Mouse (Mus musculus) liver, embryonic 13.5 days (tissue): Measurements from ENCODE around the gene Rnaset2a. TPM values are rescaled to one million over a fixed set of nuclear protein-coding genes. Genes with fewer than 3 reads are reported as not detected.
"Not testable (repeated sequence)": the region's sequence is repeated elsewhere in the genome, so short reads cannot be mapped to it uniquely, and the experiment has no call there.

ENCODE experiments used
- ATAC-seq: fragments of 200-750 bp; cut with Nextera tagmentation; 2 replicates; pipeline ENCODE4 v1.8.0; 2017; ENCODE audit warnings: low read depth, mild to moderate bottlenecking, moderate number of reproducible peaks, moderate library complexity
- DNase-seq: peaks from one replicate; pipeline ENCODE4 v3.0.0; 2022
- H3K27ac ChIP-seq: fragments of 300-500 bp; sonication (generic); 2 replicates; pipeline ENCODE4 v1.5.1; 2015; ENCODE audit warnings: moderate library complexity, mild to moderate bottlenecking, inconsistent platforms
- H3K27me3 ChIP-seq: fragments of 300-500 bp; sonication (generic); 2 replicates; pipeline ENCODE4 v1.6.1; 2015; ENCODE audit warnings: mild to moderate bottlenecking, inconsistent platforms
- H3K36me3 ChIP-seq: fragments of 300-500 bp; sonication (generic); 2 replicates; pipeline ENCODE4 v1.6.1; 2015; ENCODE audit warnings: mild to moderate bottlenecking, inconsistent platforms
- H3K4me1 ChIP-seq: fragments of 300-500 bp; sonication (generic); replicated peaks from 2 replicates; pipeline ENCODE4 v1.6.1; 2015; ENCODE audit warnings: inconsistent platforms
- H3K4me2 ChIP-seq: fragments of 300-500 bp; sonication (generic); 2 replicates; pipeline ENCODE4 v1.6.1; 2015; ENCODE audit warnings: inconsistent platforms, mild to moderate bottlenecking, moderate library complexity
- H3K4me3 ChIP-seq: fragments of 300-500 bp; sonication (generic); replicated peaks from 2 replicates; pipeline ENCODE4 v1.5.1; 2015; ENCODE audit warnings: mild to moderate bottlenecking, inconsistent platforms
- H3K9ac ChIP-seq: fragments of 300-500 bp; sonication (generic); 2 replicates; pipeline ENCODE4 v1.6.1; 2015; ENCODE audit warnings: mild to moderate bottlenecking, inconsistent platforms
- H3K9me3 ChIP-seq: fragments of 300-500 bp; sonication (generic); replicated peaks from 2 replicates; pipeline ENCODE4 v1.6.1; 2016; ENCODE audit warnings: inconsistent platforms
- WGBS: fragments of 180-500 bp; shearing (Covaris S2); methylation state at CpG from one replicate; pipeline ENCODE4 v1.1.7; 2015; ENCODE audit not compliant: insufficient replicate concordance; 5-methylcytosine and 5-hydroxymethylcytosine counted together
- polyA plus RNA-seq: library from polyadenylated mRNA; unstranded; fragments of >200 nt; fragmentation: Nextera tagmentation; extraction: Ambion mirVana; gene quantifications from 2 replicates; pipeline ENCODE4 v1.2.1, GENCODE M21; 2015

The Rnaset2a gene
- polyA plus RNA-seq, 1 experiment from 2014 or later, result 17.1 TPM

- not testable (repeated sequence) for ATAC-seq, H3K4me2 ChIP-seq, DNase-seq, H3K9ac ChIP-seq, H3K27ac ChIP-seq, H3K27me3 ChIP-seq, H3K36me3 ChIP-seq, H3K4me1 ChIP-seq, H3K9me3 ChIP-seq, H3K4me3 ChIP-seq
- WGBS, result no CpG with 5 or more reads among the region's 6 CpGs
Measured at GRCm38 (mm10) chr17:8130849-8131248, 17.0 kb downstream of the Rnaset2a start.

- not testable (repeated sequence) for DNase-seq, H3K4me2 ChIP-seq, H3K27me3 ChIP-seq, H3K4me1 ChIP-seq, H3K36me3 ChIP-seq, H3K4me3 ChIP-seq, ATAC-seq, H3K27ac ChIP-seq, H3K9ac ChIP-seq, H3K9me3 ChIP-seq
- 79% methylated on average over 9 of the region's 9 CpGs for WGBS
Measured at GRCm38 (mm10) chr17:8129578-8129977, 18.3 kb downstream of the Rnaset2a start.

GRCm38 (mm10) chr17:8128326-8128993, 19.4 kb downstream of the Rnaset2a start:
- not testable (repeated sequence) for H3K36me3 ChIP-seq, H3K27me3 ChIP-seq, H3K9me3 ChIP-seq, H3K9ac ChIP-seq, DNase-seq, H3K4me1 ChIP-seq, H3K4me2 ChIP-seq, H3K4me3 ChIP-seq, H3K27ac ChIP-seq, ATAC-seq
- WGBS, result 80% methylated on average over 1 of the region's 7 CpGs

- H3K4me3 ChIP-seq, H3K4me2 ChIP-seq, H3K9ac ChIP-seq, DNase-seq, H3K9me3 ChIP-seq, ATAC-seq, H3K4me1 ChIP-seq, H3K27me3 ChIP-seq, H3K27ac ChIP-seq, H3K36me3 ChIP-seq: not testable (repeated sequence)
- 84% methylated on average over 2 of the region's 6 CpGs for WGBS
Measured at GRCm38 (mm10) chr17:8124586-8124985, 23.3 kb downstream of the Rnaset2a start.

GRCm38 (mm10) chr17:8122974-8123373, 24.9 kb downstream of the Rnaset2a start:
- not testable (repeated sequence) for H3K9me3 ChIP-seq, H3K4me1 ChIP-seq, DNase-seq, H3K9ac ChIP-seq, H3K27me3 ChIP-seq, H3K4me3 ChIP-seq, H3K4me2 ChIP-seq, H3K27ac ChIP-seq, ATAC-seq, H3K36me3 ChIP-seq
- no CpG with 5 or more reads among the region's 3 CpGs for WGBS

GRCm38 (mm10) chr17:8116928-8117327, 31.0 kb downstream of the Rnaset2a start:
- not testable (repeated sequence) for ATAC-seq, H3K4me3 ChIP-seq, H3K9me3 ChIP-seq, DNase-seq, H3K27ac ChIP-seq, H3K27me3 ChIP-seq, H3K4me2 ChIP-seq, H3K36me3 ChIP-seq, H3K4me1 ChIP-seq, H3K9ac ChIP-seq
- no CpG with 5 or more reads among the region's 6 CpGs for WGBS

GRCm38 (mm10) chr17:8116378-8116777, 31.5 kb downstream of the Rnaset2a start:
- not testable (repeated sequence) for H3K4me3 ChIP-seq, H3K4me1 ChIP-seq, ATAC-seq, H3K9me3 ChIP-seq, H3K9ac ChIP-seq, H3K4me2 ChIP-seq, H3K27me3 ChIP-seq, H3K36me3 ChIP-seq, H3K27ac ChIP-seq, DNase-seq
- WGBS, result 16% methylated on average over 8 of the region's 11 CpGs

GRCm38 (mm10) chr17:8112199-8112598, 35.7 kb downstream of the Rnaset2a start:
- H3K36me3 ChIP-seq, H3K4me1 ChIP-seq, ATAC-seq, DNase-seq, H3K9me3 ChIP-seq, H3K4me3 ChIP-seq, H3K4me2 ChIP-seq, H3K27me3 ChIP-seq, H3K9ac ChIP-seq, H3K27ac ChIP-seq: not testable (repeated sequence)
- WGBS, result no CpG with 5 or more reads among the region's 1 CpGs

GRCm38 (mm10) chr17:8101297-8101609, 46.6 kb downstream of the Rnaset2a start:
- H3K4me2 ChIP-seq, H3K9ac ChIP-seq, DNase-seq, H3K36me3 ChIP-seq, H3K27me3 ChIP-seq, H3K4me1 ChIP-seq, H3K27ac ChIP-seq, ATAC-seq, H3K9me3 ChIP-seq, H3K4me3 ChIP-seq: not testable (repeated sequence)
- WGBS, result 33% methylated on average over 3 of the region's 6 CpGs

- H3K9me3 ChIP-seq, ATAC-seq, H3K4me1 ChIP-seq, H3K36me3 ChIP-seq, H3K4me3 ChIP-seq, H3K4me2 ChIP-seq, H3K9ac ChIP-seq, H3K27me3 ChIP-seq, DNase-seq, H3K27ac ChIP-seq: not testable (repeated sequence)
- 39% methylated on average over 8 of the region's 26 CpGs for WGBS
Measured at GRCm38 (mm10) chr17:8100405-8101296, 47.2 kb downstream of the Rnaset2a start.

- H3K36me3 ChIP-seq, H3K27ac ChIP-seq, H3K9ac ChIP-seq, H3K27me3 ChIP-seq, ATAC-seq, H3K9me3 ChIP-seq, H3K4me2 ChIP-seq, H3K4me1 ChIP-seq, H3K4me3 ChIP-seq, DNase-seq: not testable (repeated sequence)
- 58% methylated on average over 5 of the region's 5 CpGs for WGBS
Measured at GRCm38 (mm10) chr17:8096199-8096598, 51.7 kb downstream of the Rnaset2a start.

GRCm38 (mm10) chr17:8095653-8096052, 52.2 kb downstream of the Rnaset2a start:
- not testable (repeated sequence) for ATAC-seq, H3K4me1 ChIP-seq, H3K9me3 ChIP-seq, H3K36me3 ChIP-seq, H3K27me3 ChIP-seq, DNase-seq, H3K4me3 ChIP-seq, H3K9ac ChIP-seq, H3K27ac ChIP-seq, H3K4me2 ChIP-seq
- 54% methylated on average over 3 of the region's 5 CpGs for WGBS
